Mouse (Mus musculus): Measurements from ENCODE around the gene Map3k5. TPM values are rescaled to one million over a fixed set of nuclear protein-coding genes. Genes with fewer than 3 reads are reported as not detected.

Gene Map3k5
- total RNA-seq, 4 experiments from 2014 or later: 24.6 to 33.6 (median 24.8) TPM

- no peak for DNase-seq (ENCODE audit: low spot score in 2 of 2)
Observed at GRCm38 (mm10) chr10:20185806-20186205, 251.5 kb downstream of the Map3k5 start.

GRCm38 (mm10) chr10:20186800-20187273, 252.6 kb downstream of the Map3k5 start:
- DNase-seq (ENCODE audit: low spot score in 2 of 2): no peak

GRCm38 (mm10) chr10:20190139-20190747, 256.0 kb downstream of the Map3k5 start:
- DNase-seq (ENCODE audit: low spot score in 2 of 2): no peak

Other genes starting within 250 kb of the Map3k5 start
- gene Il20ra, start 221.9 kb upstream of the Map3k5 start, total RNA-seq (2022): not detected
- gene Slc35d3, start 83.0 kb upstream of the Map3k5 start, total RNA-seq (2022): under 1 TPM; 0.41 to 0.62 (median 0.60) TPM
- gene Pex7, start 26.8 kb upstream of the Map3k5 start, total RNA-seq (2022): 10 to 100 TPM; 20.8 to 24.8 (median 23.2) TPM
- 100 to 1,000 TPM; 106 to 165 (median 135) TPM for gene Map7, start 214.0 kb downstream of the Map3k5 start, total RNA-seq (2022)

Data from layer of hippocampus, adult 8-10 months (tissue).